In genomic region chr3:27154280-27154679, GRCm38 (mm10) we compare ENCODE assay signal across 8 mouse cellular contexts. TPM values are rescaled to one million over a fixed set of nuclear protein-coding genes. Genes with fewer than 3 reads are reported as not detected.
DNase-seq lines count a peak whose midpoint lies in the region; ATAC-seq and TF ChIP-seq lines count a peak whose summit lies in the region.

No protein-coding gene starts in this region.

- H3K4me2 ChIP-seq in embryonic facial prominence, embryonic 13.5 days = peak overlapping the region; percentile 69
- peak overlapping the region; percentile 46 for H3K4me2 ChIP-seq in intestine, embryonic 14.5 days (ENCODE audit: low read length)
- H3K4me2 ChIP-seq in neural tube, embryonic 12.5 days (replicated peaks) = peak overlapping the region; percentile 81

- H3K9ac ChIP-seq in embryonic facial prominence, embryonic 13.5 days = peak overlapping the region; percentile 57
- H3K9ac ChIP-seq in intestine, embryonic 14.5 days (ENCODE audit: low read length) = peak overlapping the region; percentile 54
- no peak overlapping the region for H3K9ac ChIP-seq in neural tube, embryonic 12.5 days

- 54% methylated on average over 2 of the region's 2 CpGs for WGBS in embryonic facial prominence, embryonic 13.5 days
- 65% methylated on average over 2 of the region's 2 CpGs for WGBS in intestine, embryonic 14.5 days
- WGBS in neural tube, embryonic 12.5 days = 72% methylated on average over 2 of the region's 2 CpGs

- no peak for ATAC-seq in embryonic facial prominence, embryonic 13.5 days (ENCODE audit: insufficient number of reproducible peaks, insufficient read depth, low FRiP score, low TSS enrichment, low read depth)
- no peak; the same call in 1 of the 2 replicates for ATAC-seq in intestine, embryonic 14.5 days (replicated peaks; ENCODE audit: low FRiP score, low TSS enrichment, low read depth)
- ATAC-seq in neural tube, embryonic 12.5 days (ENCODE audit: low FRiP score, low read depth) = peak; percentile 22

- no peak for DNase-seq in left cerebral cortex, adult 2 months (ENCODE audit: extremely low spot score in 1 of 2, low spot score in 2 of 2)
- no peak for DNase-seq in left cerebral cortex, adult 18-20 months (ENCODE audit: low spot score in 2 of 2)
- no peak for DNase-seq in intestine, embryonic 14.5 days (ENCODE audit: low spot score)
- no peak for DNase-seq in left cerebral cortex, postnatal 10 days (ENCODE audit: extremely low spot score in 1 of 2, low spot score in 2 of 2)
- DNase-seq in adrenal gland, postnatal 4 days (ENCODE audit: low spot score in 2 of 2) = no peak
- no peak for DNase-seq in spleen, postnatal 36 days (ENCODE audit: low spot score in 2 of 2)

- intact Hi-C loops in left cerebral cortex, adult 2 months (cut with DNase I) = no loop called here
- intact Hi-C loops in left cerebral cortex, postnatal 10 days (cut with DNase I) = no loop called here

- H3K9me3 ChIP-seq in embryonic facial prominence, embryonic 13.5 days = no peaks in the 10 kb centered on the region
- no peaks in the 10 kb centered on the region for H3K9me3 ChIP-seq in intestine, embryonic 14.5 days (ENCODE audit: control insufficient read depth, low read length)
- no peaks in the 10 kb centered on the region for H3K9me3 ChIP-seq in neural tube, embryonic 12.5 days

- peak overlapping the region; percentile 63 for H3K4me3 ChIP-seq in left cerebral cortex, adult 2 months
- peak overlapping the region; percentile 86 for H3K4me3 ChIP-seq in embryonic facial prominence, embryonic 13.5 days
- peak overlapping the region; percentile 95 for H3K4me3 ChIP-seq in intestine, embryonic 14.5 days (ENCODE audit: low read depth, low read length)
- H3K4me3 ChIP-seq in neural tube, embryonic 12.5 days = peak overlapping the region; percentile 80; the same call in 1 of the 2 replicates

- peaks cover 32% of the 10 kb centered on the region for H3K4me1 ChIP-seq in embryonic facial prominence, embryonic 13.5 days
- H3K4me1 ChIP-seq in intestine, embryonic 14.5 days (replicated peaks; ENCODE audit: control insufficient read depth, insufficient read depth, low read length) = peaks cover 13% of the 10 kb centered on the region
- H3K4me1 ChIP-seq in neural tube, embryonic 12.5 days = peaks cover 17% of the 10 kb centered on the region

- H3K27ac ChIP-seq in left cerebral cortex, adult 2 months = peak overlapping the region; percentile 48
- peak overlapping the region; percentile 72 for H3K27ac ChIP-seq in embryonic facial prominence, embryonic 13.5 days
- peak overlapping the region; percentile 78 for H3K27ac ChIP-seq in intestine, embryonic 14.5 days (ENCODE audit: low read depth)
- H3K27ac ChIP-seq in neural tube, embryonic 12.5 days = no peak overlapping the region

- no peaks in the 10 kb centered on the region for H3K27me3 ChIP-seq in embryonic facial prominence, embryonic 13.5 days
- H3K27me3 ChIP-seq in intestine, embryonic 14.5 days (replicated peaks; ENCODE audit: control insufficient read depth, insufficient read depth, low read length) = no peaks in the 10 kb centered on the region
- H3K27me3 ChIP-seq in neural tube, embryonic 12.5 days (replicated peaks) = no peaks in the 10 kb centered on the region

- H3K36me3 ChIP-seq in embryonic facial prominence, embryonic 13.5 days = peaks cover 7% of the 10 kb centered on the region; the same call in 1 of the 2 replicates
- peaks cover 10% of the 10 kb centered on the region; the same call in 1 of the 2 replicates for H3K36me3 ChIP-seq in intestine, embryonic 14.5 days (ENCODE audit: control insufficient read depth, insufficient read depth, low read length)
- 0 out of 2 replicates have a peak, but pooled peaks cover 3% of the 10 kb centered on the region for H3K36me3 ChIP-seq in neural tube, embryonic 12.5 days

- no peak for TF ChIP-seq CTCF in left cerebral cortex, adult 2 months (IDR thresholded peaks at IDR 0.05)

RNA-seq across cellular contexts. Expression of gene Ect2, which starts 0.6 kb away (rescaled TPM):
- 1 to 10 TPM in 1 of 2 experiments, under 1 TPM in 1; 0.79 to 1.4 TPM for total RNA-seq in left cerebral cortex, adult 2 months (2021)
- total RNA-seq in left cerebral cortex, adult 18-20 months (2021) = 1 to 10 TPM in 1 of 2 experiments, under 1 TPM in 1; 0.30 to 1.1 TPM
- 44.9 and 47.5 TPM in 2 replicates for polyA plus RNA-seq in embryonic facial prominence, embryonic 13.5 days (2015; fragmentation: Nextera tagmentation; extraction: Ambion mirVana)
- polyA plus RNA-seq in intestine, embryonic 14.5 days (2014; fragmentation: Nextera tagmentation; extraction: Ambion mirVana) = 55.9 and 66.2 TPM in 2 replicates
- polyA plus RNA-seq in neural tube, embryonic 12.5 days (2016; fragmentation: Nextera tagmentation; extraction: Ambion mirVana) = 47.9 and 54.7 TPM in 2 replicates
- 1 to 10 TPM; 2.4 to 2.7 TPM for total RNA-seq in left cerebral cortex, postnatal 10 days (2021)
- total RNA-seq in adrenal gland, postnatal 4 days (2021) = 10 to 100 TPM; 20.6 to 26.5 TPM

RNA-seq across cellular contexts. Expression of gene Nceh1, which starts 28.5 kb away (rescaled TPM):
- total RNA-seq in left cerebral cortex, adult 2 months (2021) = 100 to 1,000 TPM; 112 to 116 TPM
- total RNA-seq in left cerebral cortex, adult 18-20 months (2021) = 100 to 1,000 TPM; 114 to 130 TPM
- 3.9 and 4.8 TPM in 2 replicates for polyA plus RNA-seq in embryonic facial prominence, embryonic 13.5 days (2015; fragmentation: Nextera tagmentation; extraction: Ambion mirVana)
- polyA plus RNA-seq in intestine, embryonic 14.5 days (2014; fragmentation: Nextera tagmentation; extraction: Ambion mirVana) = 6.5 and 7.6 TPM in 2 replicates
- polyA plus RNA-seq in neural tube, embryonic 12.5 days (2016; fragmentation: Nextera tagmentation; extraction: Ambion mirVana) = 3.7 and 5.6 TPM in 2 replicates
- 100 to 1,000 TPM in 1 of 2 experiments, 10 to 100 TPM in 1; 96.9 to 103 TPM for total RNA-seq in left cerebral cortex, postnatal 10 days (2021)
- total RNA-seq in adrenal gland, postnatal 4 days (2021) = 100 to 1,000 TPM; 103 to 113 TPM

Comparison
In these comparisons a context has a peak if more than half of its experiments do, and no peak if none do; other contexts are left out.
1. RNA of gene Ect2, which starts 0.6 kb away (total RNA-seq): 20.6 to 26.5 TPM in adrenal gland, postnatal 4 days; 2.4 to 2.7 TPM in left cerebral cortex, postnatal 10 days, 0.79 to 1.4 TPM in left cerebral cortex, adult 2 months and 0.30 to 1.1 TPM in left cerebral cortex, adult 18-20 months; every median in the first group is over 4 times any median in the second.
2. Peak in every context shown above with its lines, with median percentiles within 50 percentile points of each other: H3K4me3 ChIP-seq and H3K4me2 ChIP-seq.